Mouse (Mus musculus): ENCODE measurements around the gene Braf.

The Braf gene

GRCm38 (mm10) chr6:39607365-39607764, 117.9 kb downstream of the Braf start:
- DNase-seq (ENCODE audit: low spot score) = no peak

- no peak for DNase-seq (ENCODE audit: low spot score)
These were observed 118.4 kb downstream of the Braf start for GRCm38 (mm10) chr6:39606862-39607261.

- no peak for DNase-seq (ENCODE audit: low spot score)
These were observed 119.2 kb downstream of the Braf start for GRCm38 (mm10) chr6:39606056-39606455.

DNA sequence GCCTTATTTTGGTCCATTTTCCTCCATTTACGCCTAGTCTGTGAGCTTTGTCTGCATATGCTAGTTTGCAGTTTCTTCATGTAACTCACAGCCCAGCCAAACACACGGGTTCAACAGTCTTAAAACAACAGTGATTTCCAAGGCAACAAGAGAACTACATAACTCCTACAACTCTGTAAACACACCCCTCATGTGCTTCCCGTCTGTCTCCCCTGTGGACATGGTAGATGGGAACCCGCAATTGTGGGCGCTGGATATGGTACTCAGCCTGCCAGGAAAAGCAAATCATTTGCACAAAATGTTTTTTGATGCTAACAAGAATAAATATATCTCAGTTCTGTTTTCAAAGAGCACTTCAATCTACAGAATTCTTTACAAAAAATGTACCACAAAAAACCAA, 120.7 kb downstream of the Braf start:
- peak; percentile 54 for DNase-seq (ENCODE audit: low spot score)

- no peak for DNase-seq (ENCODE audit: low spot score)
These were observed 123.4 kb downstream of the Braf start for GRCm38 (mm10) chr6:39601828-39602227.

GRCm38 (mm10) chr6:39600851-39601250, 124.4 kb downstream of the Braf start:
- DNase-seq (ENCODE audit: low spot score) = no peak

- DNase-seq (ENCODE audit: low spot score) = peak; percentile 95
These were observed 132.7 kb downstream of the Braf start, which contains the start of gene Ndufb2 for GRCm38 (mm10) chr6:39592401-39593214. TSS of gene Ndufb2 (plus strand) at chr6:39592574.

DNA sequence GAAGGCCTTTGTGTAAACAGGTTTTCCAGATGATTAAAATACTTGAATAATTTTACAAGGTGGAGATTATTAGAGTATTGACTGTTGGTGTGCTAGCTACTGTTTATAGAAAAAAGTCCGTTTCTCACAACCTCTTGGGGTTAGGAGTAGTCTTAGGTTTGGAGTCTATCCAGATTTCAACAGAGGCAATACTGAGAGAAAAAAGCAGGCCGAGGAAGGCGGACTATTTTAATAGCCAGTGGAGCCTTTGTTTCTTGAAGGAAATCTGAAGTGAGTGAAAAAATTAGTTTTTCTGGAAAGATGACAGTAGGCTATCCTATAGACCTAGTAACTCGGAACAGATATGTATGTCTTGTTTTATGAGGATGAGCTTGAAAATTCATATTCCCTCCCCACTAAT, 133.8 kb downstream of the Braf start:
- DNase-seq (ENCODE audit: low spot score) = no peak

GRCm38 (mm10) chr6:39585517-39585916, 139.7 kb downstream of the Braf start, which contains the start of gene Gm42420:
TSS of gene Gm42420 (plus strand) at chr6:39585753.
- no peak for DNase-seq (ENCODE audit: low spot score)

GRCm38 (mm10) chr6:39581087-39581784, 144.0 kb downstream of the Braf start:
- no peak for DNase-seq (ENCODE audit: low spot score)

DNA sequence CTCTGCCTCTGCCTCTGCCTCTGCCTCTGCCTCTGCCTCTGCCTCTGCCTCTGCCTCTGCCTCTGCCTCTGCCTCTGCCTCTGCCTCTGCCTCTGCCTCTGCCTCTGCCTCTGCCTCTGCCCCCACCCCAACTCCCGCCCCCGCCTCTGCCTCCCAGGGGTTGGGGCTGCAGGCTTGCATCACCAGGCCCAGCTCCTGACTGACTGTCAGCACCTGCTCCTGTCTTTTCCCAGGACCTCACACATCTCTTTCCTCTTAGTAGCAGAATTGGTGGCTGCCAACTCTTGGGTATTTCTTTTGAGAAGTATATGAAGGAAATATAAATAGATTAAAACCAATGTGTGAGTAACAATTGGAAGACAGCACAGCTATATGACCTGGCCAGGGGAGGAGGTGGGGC, 144.7 kb downstream of the Braf start:
- no peak for DNase-seq (ENCODE audit: low spot score)

DNA sequence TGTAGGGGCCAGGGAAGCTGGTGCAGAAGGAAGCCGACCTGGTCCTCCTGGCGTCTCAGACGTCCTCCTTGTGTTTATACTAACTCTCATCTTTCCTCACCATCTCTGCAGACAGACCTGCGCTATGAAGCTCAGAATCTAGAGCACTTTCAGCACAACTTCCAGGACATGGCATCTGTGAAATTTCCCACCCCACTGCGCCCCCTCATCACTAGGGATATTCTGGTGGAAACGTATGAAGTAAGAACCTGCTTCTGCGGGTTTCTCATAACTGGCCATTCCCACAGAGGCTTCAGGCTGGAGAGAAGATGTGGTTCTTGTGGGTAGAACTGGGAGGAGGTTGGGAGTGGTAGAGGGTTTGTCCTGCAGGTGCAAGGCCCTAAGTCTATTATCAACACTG, 145.7 kb downstream of the Braf start:
- DNase-seq (ENCODE audit: low spot score) = no peak

GRCm38 (mm10) chr6:39574951-39575350, 150.3 kb downstream of the Braf start:
- no peak for DNase-seq (ENCODE audit: low spot score)

DNA sequence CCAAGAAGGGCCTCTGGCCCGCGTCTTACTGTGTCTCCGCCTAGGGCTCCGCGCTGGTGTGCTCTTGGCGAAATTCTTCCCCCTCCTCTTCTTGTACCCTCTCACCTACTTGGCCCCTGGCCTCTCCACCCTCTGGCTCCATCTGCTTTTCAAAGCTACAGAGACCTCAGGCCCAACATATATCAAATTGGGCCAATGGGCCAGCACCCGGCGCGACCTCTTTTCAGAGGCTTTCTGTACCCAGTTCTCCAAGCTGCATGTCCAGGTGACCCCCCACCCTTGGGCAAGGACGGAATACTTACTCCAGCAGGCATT, 150.8 kb downstream of the Braf start:
- DNase-seq (ENCODE audit: low spot score) = no peak

GRCm38 (mm10) chr6:39573791-39574554, 151.3 kb downstream of the Braf start, which contains the start of gene Adck2:
TSS of gene Adck2 (plus strand) at chr6:39573873.
- DNase-seq (ENCODE audit: low spot score) = peak; percentile 82

DNA sequence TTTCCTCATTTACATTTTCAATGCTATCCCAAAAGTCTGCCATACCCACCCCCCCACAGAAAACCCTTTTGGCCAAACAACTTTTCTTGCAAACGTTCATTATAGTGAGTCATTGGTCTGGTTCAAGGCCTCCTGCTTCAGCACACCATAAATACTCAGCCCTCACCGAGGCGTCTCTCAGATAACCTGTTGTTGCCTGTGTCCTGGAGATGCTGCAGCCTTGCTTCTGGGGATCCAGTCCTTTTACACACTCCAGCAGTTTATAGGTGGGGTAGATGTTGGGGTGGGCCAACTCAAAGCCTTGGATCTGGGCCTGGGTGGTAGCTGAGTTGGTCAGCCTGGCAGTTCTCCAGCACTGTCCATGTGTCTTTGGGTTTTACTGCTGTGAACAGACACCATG, 154.8 kb downstream of the Braf start:
- no peak for DNase-seq (ENCODE audit: low spot score)

- no peak for DNase-seq (ENCODE audit: low spot score)
These were observed 157.7 kb downstream of the Braf start for GRCm38 (mm10) chr6:39567528-39567927.

DNA sequence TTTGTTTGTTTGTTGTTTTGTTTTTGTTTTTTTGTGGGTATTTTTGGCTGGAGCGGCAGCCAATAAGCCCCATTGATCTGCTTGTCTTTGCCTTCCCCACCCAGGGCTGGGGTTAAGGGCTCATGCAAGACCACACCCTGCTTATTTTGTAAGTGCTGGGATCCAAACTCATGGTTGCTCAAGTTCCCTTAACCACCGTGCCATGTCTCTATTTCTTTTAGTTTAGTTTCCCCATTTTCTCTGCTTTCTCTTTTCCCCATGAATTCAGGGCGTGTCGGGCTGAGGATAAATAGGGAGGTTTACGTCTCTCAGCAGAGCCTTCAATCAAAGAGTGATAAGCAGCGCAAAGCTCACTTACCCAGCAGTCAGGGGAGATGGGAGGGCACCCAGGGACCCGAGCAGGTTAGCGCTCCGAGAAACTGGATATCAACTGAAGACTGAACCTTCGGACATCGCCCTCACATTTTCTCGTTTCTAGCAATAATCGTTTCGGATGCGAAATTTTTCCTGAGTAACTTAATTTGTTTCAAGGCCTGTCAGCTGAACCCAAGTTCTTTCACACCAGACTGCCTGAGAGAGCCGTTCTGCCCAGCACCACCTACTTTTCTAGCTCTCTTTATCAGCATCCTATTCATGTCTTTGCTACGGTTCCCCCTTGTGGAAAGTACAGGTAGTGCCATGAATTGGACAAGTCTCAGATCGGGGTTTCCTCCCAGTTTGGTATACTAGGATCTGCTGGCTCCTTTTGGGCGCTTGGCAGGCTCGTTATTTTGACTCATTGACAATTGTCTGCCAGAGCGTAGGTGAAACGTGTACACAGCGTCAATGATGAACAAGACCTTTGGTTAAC, 162.9 kb downstream of the Braf start:
- peak; percentile 94 for DNase-seq (ENCODE audit: low spot score)

GRCm38 (mm10) chr6:39559276-39559939, 165.9 kb downstream of the Braf start:
- DNase-seq (ENCODE audit: low spot score) = no peak

GRCm38 (mm10) chr6:39557723-39558261, 167.5 kb downstream of the Braf start, which contains the start of gene Dennd2a:
TSS of gene Dennd2a (minus strand) at chr6:39557867.
- peak; percentile 88 for DNase-seq (ENCODE audit: low spot score)

Data from layer of hippocampus, adult 11-12 months (tissue).